Mouse (Mus musculus): ENCODE measurements around the gene Stra6. TPM values are rescaled to one million over a fixed set of nuclear protein-coding genes. Genes with fewer than 3 reads are reported as not detected.

Gene Stra6
- polyA plus RNA-seq, 1 experiment from 2014 or later = not detected

Other genes with a start within 250 kb of the Stra6 start
- 8.8 and 11.0 TPM in 2 replicates for gene Arid3b, start 227.0 kb upstream of the Stra6 start, polyA plus RNA-seq (2015; fragmentation: Nextera tagmentation; extraction: Ambion mirVana)
- 50.4 and 50.5 TPM in 2 replicates for gene Ubl7, start 152.8 kb upstream of the Stra6 start, polyA plus RNA-seq (2015; fragmentation: Nextera tagmentation; extraction: Ambion mirVana)
- gene Sema7a, start 123.7 kb upstream of the Stra6 start, polyA plus RNA-seq (2015; fragmentation: Nextera tagmentation; extraction: Ambion mirVana) = 0.04 TPM in 1 of 2 replicates, not detected in the other
- 1.5 and 2.9 TPM in 2 replicates for gene Cyp11a1, start 57.4 kb upstream of the Stra6 start, polyA plus RNA-seq (2015; fragmentation: Nextera tagmentation; extraction: Ambion mirVana)
- not detected in 2 replicates for gene Ccdc33, start 55.0 kb downstream of the Stra6 start, polyA plus RNA-seq (2015; fragmentation: Nextera tagmentation; extraction: Ambion mirVana)
- 3.6 and 4.0 TPM in 2 replicates for gene Islr, start 140.5 kb downstream of the Stra6 start, polyA plus RNA-seq (2015; fragmentation: Nextera tagmentation; extraction: Ambion mirVana)
- gene Islr2, start 140.5 kb downstream of the Stra6 start, polyA plus RNA-seq (2015; fragmentation: Nextera tagmentation; extraction: Ambion mirVana) = not detected in 2 replicates
- gene Pml, start 186.0 kb downstream of the Stra6 start, polyA plus RNA-seq (2015; fragmentation: Nextera tagmentation; extraction: Ambion mirVana) = 18.3 and 21.2 TPM in 2 replicates
- 3.7 TPM in 2 replicates for gene Stoml1, start 189.4 kb downstream of the Stra6 start, polyA plus RNA-seq (2015; fragmentation: Nextera tagmentation; extraction: Ambion mirVana)
- 1.4 and 2.2 TPM in 2 replicates for gene Loxl1, start 249.4 kb downstream of the Stra6 start, polyA plus RNA-seq (2015; fragmentation: Nextera tagmentation; extraction: Ambion mirVana)